Mouse (Mus musculus) bone marrow, adult 2 months (tissue): ENCODE data around the gene Glyr1.

Source experiments
- CTCF ChIP-seq: fragments of 200-500 bp; IDR thresholded peaks from 2 replicates; pipeline ENCODE4 v1.5.1; 2011; ENCODE audit warnings: low read length, control low read depth; ENCODE audit not compliant: control insufficient read depth, insufficient read depth
- POLR2A ChIP-seq: fragments of 200-500 bp; IDR thresholded peaks from 2 replicates; pipeline ENCODE4 v1.6.1; 2011; ENCODE audit warnings: low read depth, mild to moderate bottlenecking, control low read depth, low read length, borderline replicate concordance; ENCODE audit not compliant: control insufficient read depth

- no peak for TF ChIP-seq POLR2A
- no peak for TF ChIP-seq CTCF
Measured at GRCm38 (mm10) chr16:4969055-4969843, 80.4 kb downstream of the Glyr1 start.
